Mouse (Mus musculus): ENCODE results near the gene Gm6871. TPM values are rescaled to one million over a fixed set of nuclear protein-coding genes. Genes with fewer than 3 reads are reported as not detected.
"Not testable (repeated sequence)": the region's sequence is repeated elsewhere in the genome, so short reads cannot be mapped to it uniquely, and the experiment has no call there.

The Gm6871 gene
- polyA plus RNA-seq (2014; fragmentation: Nextera tagmentation; extraction: Ambion mirVana) = not detected in 2 replicates

GRCm38 (mm10) chr7:41573562-41573961 lies at the start of gene Gm6871:
TSS of gene Gm6871 (minus strand) at chr7:41573662.
- not testable (repeated sequence) for H3K4me1 ChIP-seq (ENCODE audit: control insufficient read depth, insufficient read depth, low read length); H3K9ac ChIP-seq (ENCODE audit: low read length); H3K36me3 ChIP-seq (ENCODE audit: control insufficient read depth, insufficient read depth, low read length); H3K9me3 ChIP-seq (ENCODE audit: control insufficient read depth, low read length); H3K27me3 ChIP-seq (ENCODE audit: control insufficient read depth, insufficient read depth, low read length); ATAC-seq (ENCODE audit: insufficient read depth, low FRiP score, low TSS enrichment); H3K27ac ChIP-seq (ENCODE audit: low read depth, low read length); H3K4me3 ChIP-seq (ENCODE audit: low read depth, low read length); DNase-seq (ENCODE audit: low spot score); H3K4me2 ChIP-seq (ENCODE audit: low read depth)
- 89% methylated on average over 5 of the region's 6 CpGs for WGBS

- 100% methylated on average over 1 of the region's 1 CpGs for WGBS
- H3K9me3 ChIP-seq (ENCODE audit: control insufficient read depth, low read length); H3K36me3 ChIP-seq (ENCODE audit: control insufficient read depth, insufficient read depth, low read length); H3K4me2 ChIP-seq (ENCODE audit: low read depth); ATAC-seq (ENCODE audit: insufficient read depth, low FRiP score, low TSS enrichment); H3K9ac ChIP-seq (ENCODE audit: low read length); H3K27ac ChIP-seq (ENCODE audit: low read depth, low read length); H3K27me3 ChIP-seq (ENCODE audit: control insufficient read depth, insufficient read depth, low read length); H3K4me3 ChIP-seq (ENCODE audit: low read depth, low read length); H3K4me1 ChIP-seq (ENCODE audit: control insufficient read depth, insufficient read depth, low read length); DNase-seq (ENCODE audit: low spot score): not testable (repeated sequence)
These were observed 42.8 kb upstream of the Gm6871 start for GRCm38 (mm10) chr7:41616241-41616640.

GRCm38 (mm10) chr7:41611654-41612053 lies 38.2 kb upstream of the Gm6871 start:
- DNase-seq (ENCODE audit: low spot score) (no peak), ATAC-seq (ENCODE audit: insufficient read depth, low FRiP score, low TSS enrichment) (no peak)
- H3K9ac ChIP-seq (ENCODE audit: low read length) = no peak overlapping the region
- H3K9me3 ChIP-seq (ENCODE audit: control insufficient read depth, low read length) = no peaks in the 10 kb centered on the region
- no peak overlapping the region for H3K4me2 ChIP-seq (ENCODE audit: low read depth)
- no peak overlapping the region for H3K4me3 ChIP-seq (ENCODE audit: low read depth, low read length)
- H3K36me3 ChIP-seq (ENCODE audit: control insufficient read depth, insufficient read depth, low read length) = no peaks in the 10 kb centered on the region
- no peak overlapping the region for H3K27ac ChIP-seq (ENCODE audit: low read depth, low read length)
- WGBS = 87% methylated on average over 3 of the region's 3 CpGs
- no peaks in the 10 kb centered on the region for H3K4me1 ChIP-seq (ENCODE audit: control insufficient read depth, insufficient read depth, low read length)
- no peaks in the 10 kb centered on the region for H3K27me3 ChIP-seq (ENCODE audit: control insufficient read depth, insufficient read depth, low read length)

- H3K4me3 ChIP-seq (ENCODE audit: low read depth, low read length) = peak overlapping the region; percentile 64
- peak overlapping the region; percentile 66 for H3K4me2 ChIP-seq (ENCODE audit: low read depth)
- H3K36me3 ChIP-seq (ENCODE audit: control insufficient read depth, insufficient read depth, low read length) = no peaks in the 10 kb centered on the region
- ATAC-seq (ENCODE audit: insufficient read depth, low FRiP score, low TSS enrichment) = no peak
- no peak for DNase-seq (ENCODE audit: low spot score)
- H3K27me3 ChIP-seq (ENCODE audit: control insufficient read depth, insufficient read depth, low read length) = no peaks in the 10 kb centered on the region
- no peak overlapping the region for H3K27ac ChIP-seq (ENCODE audit: low read depth, low read length)
- WGBS = 19% methylated on average over 3 of the region's 3 CpGs
- no peaks in the 10 kb centered on the region for H3K4me1 ChIP-seq (ENCODE audit: control insufficient read depth, insufficient read depth, low read length)
- H3K9me3 ChIP-seq (ENCODE audit: control insufficient read depth, low read length) = no peaks in the 10 kb centered on the region
- peak overlapping the region; percentile 57 for H3K9ac ChIP-seq (ENCODE audit: low read length)
These were observed 26.6 kb upstream of the Gm6871 start for GRCm38 (mm10) chr7:41599932-41600548.

GRCm38 (mm10) chr7:41599034-41599813 lies 25.8 kb upstream of the Gm6871 start, which contains the start of gene 2610021A01Rik:
TSS of gene 2610021A01Rik (plus strand) at chr7:41599230.
- ATAC-seq (ENCODE audit: insufficient read depth, low FRiP score, low TSS enrichment) (peak; percentile 97), DNase-seq (ENCODE audit: low spot score) (peak; percentile 92)
- peak within 1 kb of the TSS; percentile 66 for H3K4me2 ChIP-seq (ENCODE audit: low read depth)
- no peaks in the 10 kb centered on the region for H3K9me3 ChIP-seq (ENCODE audit: control insufficient read depth, low read length)
- H3K36me3 ChIP-seq (ENCODE audit: control insufficient read depth, insufficient read depth, low read length) = no peaks in the 10 kb centered on the region
- under 1% methylated on average over 41 of the region's 41 CpGs for WGBS
- H3K27ac ChIP-seq (ENCODE audit: low read depth, low read length) = no peak within 1 kb of the TSS
- peak within 1 kb of the TSS; percentile 57 for H3K9ac ChIP-seq (ENCODE audit: low read length)
- no peaks in the 10 kb centered on the region for H3K4me1 ChIP-seq (ENCODE audit: control insufficient read depth, insufficient read depth, low read length)
- H3K4me3 ChIP-seq (ENCODE audit: low read depth, low read length) = peak within 1 kb of the TSS; percentile 64
- no peaks in the 10 kb centered on the region for H3K27me3 ChIP-seq (ENCODE audit: control insufficient read depth, insufficient read depth, low read length)

- H3K27me3 ChIP-seq (ENCODE audit: control insufficient read depth, insufficient read depth, low read length) = no peaks in the 10 kb centered on the region
- no peak overlapping the region for H3K27ac ChIP-seq (ENCODE audit: low read depth, low read length)
- peak overlapping the region; percentile 66 for H3K4me2 ChIP-seq (ENCODE audit: low read depth)
- H3K4me1 ChIP-seq (ENCODE audit: control insufficient read depth, insufficient read depth, low read length) = no peaks in the 10 kb centered on the region
- H3K4me3 ChIP-seq (ENCODE audit: low read depth, low read length) = peak overlapping the region; percentile 64
- 48% methylated on average over 5 of the region's 5 CpGs for WGBS
- H3K9me3 ChIP-seq (ENCODE audit: control insufficient read depth, low read length) = no peaks in the 10 kb centered on the region
- ATAC-seq (ENCODE audit: insufficient read depth, low FRiP score, low TSS enrichment) = no peak
- no peak for DNase-seq (ENCODE audit: low spot score)
- H3K9ac ChIP-seq (ENCODE audit: low read length) = peak overlapping the region; percentile 57
- H3K36me3 ChIP-seq (ENCODE audit: control insufficient read depth, insufficient read depth, low read length) = no peaks in the 10 kb centered on the region
These were observed 25.2 kb upstream of the Gm6871 start for GRCm38 (mm10) chr7:41598615-41599014.

- not testable (repeated sequence) for H3K27me3 ChIP-seq (ENCODE audit: control insufficient read depth, insufficient read depth, low read length); H3K36me3 ChIP-seq (ENCODE audit: control insufficient read depth, insufficient read depth, low read length); H3K4me1 ChIP-seq (ENCODE audit: control insufficient read depth, insufficient read depth, low read length); H3K4me2 ChIP-seq (ENCODE audit: low read depth); H3K9me3 ChIP-seq (ENCODE audit: control insufficient read depth, low read length); H3K4me3 ChIP-seq (ENCODE audit: low read depth, low read length); H3K9ac ChIP-seq (ENCODE audit: low read length); ATAC-seq (ENCODE audit: insufficient read depth, low FRiP score, low TSS enrichment); H3K27ac ChIP-seq (ENCODE audit: low read depth, low read length); DNase-seq (ENCODE audit: low spot score)
These were observed 14.4 kb upstream of the Gm6871 start for GRCm38 (mm10) chr7:41587831-41588230.

- ATAC-seq (ENCODE audit: insufficient read depth, low FRiP score, low TSS enrichment) = no peak
- H3K4me3 ChIP-seq (ENCODE audit: low read depth, low read length) = no peak overlapping the region
- H3K27ac ChIP-seq (ENCODE audit: low read depth, low read length) = no peak overlapping the region
- no peak overlapping the region for H3K9ac ChIP-seq (ENCODE audit: low read length)
- H3K9me3 ChIP-seq (ENCODE audit: control insufficient read depth, low read length) = no peaks in the 10 kb centered on the region
- H3K36me3 ChIP-seq (ENCODE audit: control insufficient read depth, insufficient read depth, low read length) = no peaks in the 10 kb centered on the region
- H3K4me1 ChIP-seq (ENCODE audit: control insufficient read depth, insufficient read depth, low read length) = no peaks in the 10 kb centered on the region
- H3K27me3 ChIP-seq (ENCODE audit: control insufficient read depth, insufficient read depth, low read length) = no peaks in the 10 kb centered on the region
- H3K4me2 ChIP-seq (ENCODE audit: low read depth) = no peak overlapping the region
- no peak for DNase-seq (ENCODE audit: low spot score)
These were observed 8.6 kb upstream of the Gm6871 start for GRCm38 (mm10) chr7:41582028-41582427.

- Histone ChIP-seq H3K4me3 (ENCODE audit: low read depth, low read length) (no peak overlapping the region), H3K9ac (ENCODE audit: low read length) (no peak overlapping the region), H3K4me2 (ENCODE audit: low read depth) (no peak overlapping the region), H3K27ac (ENCODE audit: low read depth, low read length) (no peak overlapping the region), H3K27me3 (ENCODE audit: control insufficient read depth, insufficient read depth, low read length) (no peaks in the 10 kb centered on the region), H3K4me1 (ENCODE audit: control insufficient read depth, insufficient read depth, low read length) (no peaks in the 10 kb centered on the region), H3K36me3 (ENCODE audit: control insufficient read depth, insufficient read depth, low read length) (no peaks in the 10 kb centered on the region), H3K9me3 (ENCODE audit: control insufficient read depth, low read length) (0 out of 2 replicates have a peak, but pooled peaks cover 3% of the 10 kb centered on the region)
- DNase-seq (ENCODE audit: low spot score) (no peak), ATAC-seq (ENCODE audit: insufficient read depth, low FRiP score, low TSS enrichment) (no peak)
- WGBS = 93% methylated on average over 2 of the region's 2 CpGs
These were observed 4.5 kb upstream of the Gm6871 start for GRCm38 (mm10) chr7:41577956-41578355.

All from neural tube, embryonic 11.5 days (tissue).